Mouse (Mus musculus): ENCODE data around the gene Ndufa8. TPM values are rescaled to one million over a fixed set of nuclear protein-coding genes. Genes with fewer than 3 reads are reported as not detected.

Ndufa8 gene
- polyA plus RNA-seq, 2 experiments from 2014 or later, result 177 to 185 TPM

- no peak for ATAC-seq
Measured at GRCm38 (mm10) chr2:36040872-36041271, 8.3 kb downstream of the Ndufa8 start.

GRCm38 (mm10) chr2:36039297-36039985 lies 9.8 kb downstream of the Ndufa8 start:
- no peak for ATAC-seq

GRCm38 (mm10) chr2:36035413-36036081 lies 13.7 kb downstream of the Ndufa8 start:
- ATAC-seq, result no peak

- no peak for ATAC-seq
Measured at GRCm38 (mm10) chr2:36034898-36035297, 14.3 kb downstream of the Ndufa8 start.

- no peak for ATAC-seq
Measured at GRCm38 (mm10) chr2:36033966-36034365, 15.2 kb downstream of the Ndufa8 start.

GRCm38 (mm10) chr2:36032884-36033283 lies 16.3 kb downstream of the Ndufa8 start:
- ATAC-seq, result no peak

- ATAC-seq, result no peak
Measured at GRCm38 (mm10) chr2:36023291-36023690, 25.9 kb downstream of the Ndufa8 start.

- no peak for ATAC-seq
Measured at GRCm38 (mm10) chr2:36021385-36022159, 27.6 kb downstream of the Ndufa8 start.

GRCm38 (mm10) chr2:36013010-36013409 lies 36.2 kb downstream of the Ndufa8 start:
- ATAC-seq, result no peak

- ATAC-seq, result no peak
Measured at GRCm38 (mm10) chr2:36011331-36011825, 37.8 kb downstream of the Ndufa8 start.

- no peak for ATAC-seq
Measured at GRCm38 (mm10) chr2:36010579-36010978, 38.6 kb downstream of the Ndufa8 start.

- ATAC-seq, result peak; percentile 71
Measured at GRCm38 (mm10) chr2:36009386-36009785, 39.8 kb downstream of the Ndufa8 start.

- ATAC-seq, result peak; percentile 49
Measured at GRCm38 (mm10) chr2:36008071-36008470, 41.1 kb downstream of the Ndufa8 start.

- ATAC-seq, result no peak
Measured at GRCm38 (mm10) chr2:36002188-36002587, 47.0 kb downstream of the Ndufa8 start.

- ATAC-seq, result no peak
Measured at GRCm38 (mm10) chr2:36000390-36000789, 48.8 kb downstream of the Ndufa8 start.

GRCm38 (mm10) chr2:35999212-35999611 lies 50.0 kb downstream of the Ndufa8 start:
- no peak for ATAC-seq

- no peak for ATAC-seq
Measured at GRCm38 (mm10) chr2:35998416-35998815, 50.8 kb downstream of the Ndufa8 start.

- no peak for ATAC-seq
Measured at GRCm38 (mm10) chr2:35996753-35997152, 52.5 kb downstream of the Ndufa8 start.

GRCm38 (mm10) chr2:35994303-35994702 lies 54.9 kb downstream of the Ndufa8 start:
- no peak for ATAC-seq

- ATAC-seq, result no peak
Measured at GRCm38 (mm10) chr2:35993481-35993880, 55.7 kb downstream of the Ndufa8 start.

GRCm38 (mm10) chr2:35992259-35992658 lies 56.9 kb downstream of the Ndufa8 start:
- no peak for ATAC-seq

Measured in CD4-positive, CD25-positive, alpha-beta regulatory T cell, adult 4 months (primary cell).